Comparison of ENCODE assay signal across 14 mouse cellular contexts in genomic region chr10:77440286-77440685, GRCm38 (mm10). TPM values are rescaled to one million over a fixed set of nuclear protein-coding genes. Genes with fewer than 3 reads are reported as not detected.
A peak's percentile ranks its signal among the peaks of the same experiment; 100 is the strongest.
DNase-seq lines count a peak whose midpoint lies in the region; ATAC-seq and TF ChIP-seq lines count a peak whose summit lies in the region.
"Had no signal": no experiment of that assay in that cellular context is flagged by ENCODE, and none has a peak within 500 bp of the region (broad histone marks: within the 10 kb centered on the region; RNA-seq: fewer than 3 reads in every experiment).

No protein-coding gene starts in this region.

- WGBS in intestine, postnatal 0 days = 41% methylated on average over 6 of the region's 6 CpGs
- 49% methylated on average over 6 of the region's 6 CpGs for WGBS in intestine, embryonic 16.5 days
- whole genome bisulfite sequencing in heart, embryonic 16.5 days = 44% methylated on average over 6 of the region's 6 CpGs

- DNase-seq in skeletal muscle tissue, adult 2 months (ENCODE audit: low read depth, low spot score) = peak; percentile 46
- no peak for DNase-seq in testis, postnatal 10 days (ENCODE audit: low spot score)
- DNase-seq: adrenal gland, postnatal 25 days; cerebellum, postnatal 10 days; right cerebral cortex, postnatal 4 days had no signal

- no peaks in the 10 kb centered on the region for H3K36me3 ChIP-seq in intestine, postnatal 0 days (ENCODE audit: control insufficient read depth, insufficient read depth)
- no peaks in the 10 kb centered on the region for H3K36me3 ChIP-seq in intestine, embryonic 16.5 days (ENCODE audit: control insufficient read depth, insufficient read depth, low read length)
- no peaks in the 10 kb centered on the region for H3K36me3 ChIP-seq in megakaryocyte, embryonic 14.5 days (replicated peaks; ENCODE audit: low read length)
- H3K36me3 ChIP-seq in heart, embryonic 16.5 days (ENCODE audit: control insufficient read depth, insufficient read depth) = no peaks in the 10 kb centered on the region
- H3K36me3 ChIP-seq: hindbrain, embryonic 10.5 days; liver, embryonic 12.5 days had no signal

- H3K9me3 ChIP-seq in intestine, postnatal 0 days (ENCODE audit: control insufficient read depth) = no peaks in the 10 kb centered on the region
- H3K9me3 ChIP-seq in intestine, embryonic 16.5 days (ENCODE audit: control insufficient read depth, low read length) = peaks cover 6% of the 10 kb centered on the region; the same call in 1 of the 2 replicates
- no peaks in the 10 kb centered on the region for H3K9me3 ChIP-seq in megakaryocyte, embryonic 14.5 days
- H3K9me3 ChIP-seq in heart, embryonic 16.5 days (replicated peaks; ENCODE audit: control insufficient read depth, low read length) = peaks cover 5% of the 10 kb centered on the region

- H3K4me1 ChIP-seq in intestine, postnatal 0 days (replicated peaks; ENCODE audit: control insufficient read depth, insufficient read depth, low read length) = no peaks in the 10 kb centered on the region; the same call in 1 of the 2 replicates
- peaks cover 11% of the 10 kb centered on the region for H3K4me1 ChIP-seq in intestine, embryonic 16.5 days (ENCODE audit: control insufficient read depth, insufficient read depth, low read length)
- peaks cover 80% of the 10 kb centered on the region for H3K4me1 ChIP-seq in megakaryocyte, embryonic 14.5 days
- H3K4me1 ChIP-seq in heart, embryonic 16.5 days (ENCODE audit: control insufficient read depth, insufficient read depth, low read length) = peaks cover 27% of the 10 kb centered on the region

- H3K27ac ChIP-seq in intestine, postnatal 0 days (ENCODE audit: low read depth, low read length) = no peak overlapping the region
- H3K27ac ChIP-seq in intestine, embryonic 16.5 days (ENCODE audit: low read length) = no peak overlapping the region
- peak overlapping the region; percentile 83 for H3K27ac ChIP-seq in heart, embryonic 16.5 days (ENCODE audit: low read length)
- H3K27ac ChIP-seq: hindbrain, embryonic 10.5 days; kidney, postnatal 0 days; liver, embryonic 12.5 days had no signal

- no peak overlapping the region for H3K4me2 ChIP-seq in intestine, postnatal 0 days (replicated peaks; ENCODE audit: low read depth)
- no peak overlapping the region for H3K4me2 ChIP-seq in intestine, embryonic 16.5 days (ENCODE audit: low read depth, low read length)
- H3K4me2 ChIP-seq in heart, embryonic 16.5 days (ENCODE audit: low read depth, low read length) = peak overlapping the region; percentile 42; the same call in 1 of the 2 replicates
- H3K4me2 ChIP-seq: liver, embryonic 12.5 days had no signal

- no peak overlapping the region for H3K4me3 ChIP-seq in intestine, postnatal 0 days (ENCODE audit: low read depth, low read length)
- H3K4me3 ChIP-seq in intestine, embryonic 16.5 days (ENCODE audit: low read length) = no peak overlapping the region
- peak overlapping the region; percentile 2 for H3K4me3 ChIP-seq in megakaryocyte, embryonic 14.5 days (replicated peaks)
- no peak overlapping the region for H3K4me3 ChIP-seq in heart, embryonic 16.5 days (ENCODE audit: low read length)
- H3K4me3 ChIP-seq: erythroblast, embryonic 14.5 days; hindbrain, embryonic 10.5 days; liver, embryonic 12.5 days had no signal

- no peak for TF ChIP-seq CTCF in intestine, postnatal 0 days (IDR thresholded peaks at IDR 0.05; ENCODE audit: low read depth)

- no peaks in the 10 kb centered on the region for H3K27me3 ChIP-seq in intestine, postnatal 0 days (replicated peaks; ENCODE audit: control insufficient read depth, insufficient read depth, low read length)
- H3K27me3 ChIP-seq in intestine, embryonic 16.5 days (replicated peaks; ENCODE audit: control insufficient read depth, insufficient read depth, low read length) = no peaks in the 10 kb centered on the region
- no peaks in the 10 kb centered on the region for H3K27me3 ChIP-seq in megakaryocyte, embryonic 14.5 days (replicated peaks)
- H3K27me3 ChIP-seq in heart, embryonic 16.5 days (ENCODE audit: control insufficient read depth, insufficient read depth, low read length) = no peaks in the 10 kb centered on the region

- no peak overlapping the region for H3K9ac ChIP-seq in intestine, postnatal 0 days (ENCODE audit: low read depth, low read length)
- H3K9ac ChIP-seq in intestine, embryonic 16.5 days (ENCODE audit: low read depth, low read length) = no peak overlapping the region
- no peak overlapping the region; the same call in 1 of the 2 replicates for H3K9ac ChIP-seq in heart, embryonic 16.5 days (ENCODE audit: low read length)
- H3K9ac ChIP-seq: liver, embryonic 12.5 days had no signal

- 0 out of 2 replicates have a peak, but pooled peaks have one; percentile 10 for ATAC-seq in intestine, postnatal 0 days
- ATAC-seq in intestine, embryonic 16.5 days = no peak
- no peak for ATAC-seq in megakaryocyte, adult 5-6 weeks (ENCODE audit: poor library complexity, severe bottlenecking)
- ATAC-seq in heart, embryonic 16.5 days (replicated peaks; ENCODE audit: extremely low read depth, insufficient read depth, low FRiP score) = no peak
- ATAC-seq: liver, embryonic 12.5 days had no signal

RNA-seq across cellular contexts. Expression of gene Adarb1, which starts 22.2 kb away (rescaled TPM):
- polyA plus RNA-seq in intestine, postnatal 0 days (2015; fragmentation: Nextera tagmentation; extraction: Ambion mirVana) = 1.4 and 1.5 TPM in 2 replicates
- polyA plus RNA-seq in intestine, embryonic 16.5 days (2015; fragmentation: Nextera tagmentation; extraction: Ambion mirVana) = 2.7 and 3.0 TPM in 2 replicates
- 0.65 and 1.6 TPM in 2 replicates for polyA plus RNA-seq in megakaryocyte, embryonic 14.5 days (2012; ENCODE audit: insufficient read depth, low replicate concordance)
- total RNA-seq in megakaryocyte, adult 5-6 weeks (2015) = 0.02 and 0.05 TPM in 2 replicates
- total RNA-seq in megakaryocyte, adult 5-6 weeks (2017) = 0.20 and 0.37 TPM in 2 replicates
- 11.7 and 15.3 TPM in 2 replicates for polyA plus RNA-seq in heart, embryonic 16.5 days (2015; fragmentation: Nextera tagmentation; extraction: Ambion mirVana)
- polyA plus RNA-seq: erythroblast, embryonic 14.5 days had no signal
